Mouse (Mus musculus) urinary bladder, postnatal 10 days (tissue): ENCODE data around the gene Tcam1.

Experiments used
- DNase-seq: peaks from one replicate; pipeline ENCODE4 v3.0.0; 2022; ENCODE audit warnings: low spot score

Tcam1 gene

DNA sequence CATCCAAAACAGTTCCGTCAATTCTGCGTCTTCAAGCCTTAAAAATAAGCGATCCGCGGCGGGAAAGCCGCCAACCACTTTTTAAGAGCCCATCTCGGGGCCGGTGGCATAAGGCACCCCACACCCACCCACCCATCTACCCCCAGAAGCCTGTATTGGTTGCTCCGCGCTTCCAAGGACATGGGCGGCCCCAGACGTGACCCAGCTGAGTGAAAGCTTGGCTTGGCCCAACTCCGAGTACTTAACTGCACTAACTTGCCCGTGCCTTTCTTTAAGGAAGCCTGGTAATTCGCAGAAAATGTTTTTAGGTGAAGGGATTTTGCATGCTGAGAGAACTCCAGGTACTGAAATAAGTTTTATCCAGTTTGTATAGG, 3.2 kb upstream of the Tcam1 start:
- DNase-seq = no peak

DNA sequence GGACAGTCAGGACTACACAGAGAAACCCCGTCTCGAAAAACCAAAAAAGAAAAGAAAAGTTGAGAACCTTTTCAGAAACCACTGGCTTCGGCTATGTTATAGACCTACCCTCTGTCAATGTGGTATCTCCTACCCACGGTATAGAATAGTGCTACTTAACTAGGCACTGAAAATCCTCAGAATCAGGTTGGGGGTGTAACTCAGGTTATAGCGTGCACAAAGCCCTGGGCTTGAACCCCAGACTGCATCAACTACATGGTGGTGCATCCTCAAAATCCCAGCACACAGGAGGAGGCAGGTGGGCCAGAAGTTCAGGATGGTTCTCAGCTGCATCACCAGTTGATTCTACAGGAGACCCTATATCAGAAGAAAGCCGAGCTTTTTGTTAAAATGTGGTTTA, 2.7 kb upstream of the Tcam1 start:
- DNase-seq = no peak

DNA sequence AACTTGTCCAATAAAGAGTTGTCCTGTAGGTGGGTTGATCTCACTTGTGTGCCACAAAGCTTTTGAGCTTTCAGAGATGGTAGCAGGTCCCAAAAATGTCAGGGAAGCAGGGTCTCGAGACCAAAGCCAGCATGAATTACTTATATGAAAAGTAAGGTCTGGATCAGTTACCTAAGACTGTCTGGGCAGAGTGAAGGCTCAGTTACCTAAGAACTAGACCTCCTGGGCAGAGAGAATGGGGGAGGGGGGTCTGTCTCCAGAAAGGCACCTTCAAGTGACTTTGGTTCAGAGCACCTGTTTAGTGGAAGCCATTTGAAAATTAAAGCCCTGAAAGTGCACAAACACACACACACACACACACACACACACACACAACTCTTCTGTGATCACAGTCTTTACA, 2.1 kb upstream of the Tcam1 start:
- DNase-seq = no peak

DNA sequence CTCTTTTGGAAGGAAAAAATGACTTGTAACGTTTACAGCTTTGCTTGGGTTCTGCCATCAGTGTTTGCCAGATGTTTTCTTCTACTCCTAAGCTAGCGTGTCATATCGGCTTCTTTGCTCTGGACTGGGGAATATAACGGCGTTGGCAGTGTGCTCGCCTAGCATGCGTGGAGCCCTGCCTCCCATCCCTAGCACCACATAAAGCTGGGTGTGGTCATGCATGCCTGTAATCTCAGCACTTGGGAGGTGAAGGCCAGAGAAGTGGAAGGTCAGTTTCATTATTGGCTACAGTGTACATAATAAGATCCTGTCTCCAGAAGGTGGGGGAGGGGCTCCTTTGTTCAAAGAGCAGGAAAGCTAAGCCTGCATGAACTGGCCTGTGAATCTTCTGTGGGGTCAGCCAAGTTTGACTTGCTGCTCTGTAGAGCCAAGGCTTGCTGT, 1.5 kb upstream of the Tcam1 start:
- DNase-seq = no peak

DNA sequence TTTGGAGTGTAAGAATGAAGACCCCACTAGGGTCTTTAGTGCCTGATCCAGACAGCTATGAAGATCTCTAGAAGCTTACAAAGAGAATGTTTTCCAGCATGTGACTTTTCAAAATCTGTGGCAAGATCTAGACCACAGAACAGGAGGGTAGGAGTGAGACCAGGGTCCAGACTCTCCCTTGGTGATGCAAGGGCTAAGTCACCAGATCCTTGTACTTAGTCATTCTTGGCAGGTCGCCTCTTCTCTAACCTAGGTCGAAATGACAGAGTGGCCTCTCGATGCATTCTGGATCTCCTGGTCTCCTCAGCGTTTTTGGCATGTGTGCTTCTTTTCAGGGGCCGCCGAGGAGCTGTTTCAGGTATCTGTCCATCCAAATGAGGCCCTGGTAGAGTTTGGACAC, 6.0 kb downstream of the Tcam1 start:
- no peak for DNase-seq

DNA sequence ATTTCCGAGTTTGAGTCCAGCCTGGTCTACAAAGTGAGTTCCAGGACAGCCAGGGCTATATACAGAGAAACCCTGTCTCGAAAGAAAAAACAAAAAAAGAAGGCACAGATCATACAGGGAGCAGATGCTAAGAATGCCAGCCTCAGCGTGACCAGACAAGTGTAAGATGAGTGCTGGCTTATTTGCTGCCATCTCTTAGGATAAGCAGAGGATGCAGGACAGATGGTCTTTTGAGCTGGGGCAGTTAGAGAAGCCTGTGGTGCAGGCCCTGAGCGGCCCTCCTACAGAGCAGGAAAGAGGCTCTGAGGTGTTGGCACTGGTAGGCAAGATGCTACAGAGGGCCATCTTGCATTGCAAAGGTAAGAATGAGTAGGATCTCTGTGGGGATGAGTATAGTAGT, 6.9 kb downstream of the Tcam1 start:
- DNase-seq = no peak

DNA sequence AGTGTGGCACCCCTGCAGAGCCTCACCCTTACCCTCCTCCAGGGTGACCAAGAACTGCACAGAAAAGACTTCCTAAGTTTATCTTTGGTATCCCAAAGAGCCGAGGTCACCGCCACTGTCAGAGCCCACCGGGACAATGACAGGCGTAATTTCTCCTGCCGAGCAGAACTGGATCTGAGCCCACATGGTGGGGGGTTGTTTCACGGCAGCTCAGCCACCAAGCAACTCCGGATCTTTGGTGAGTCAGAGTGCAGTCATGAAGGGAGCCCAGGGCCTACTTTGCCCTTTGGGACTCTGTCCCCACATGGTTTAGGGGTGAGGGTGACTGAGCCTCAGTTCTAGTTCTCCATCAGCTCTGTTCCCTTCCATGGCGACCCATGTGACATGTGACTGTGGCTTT, 7.7 kb downstream of the Tcam1 start:
- no peak for DNase-seq

DNA sequence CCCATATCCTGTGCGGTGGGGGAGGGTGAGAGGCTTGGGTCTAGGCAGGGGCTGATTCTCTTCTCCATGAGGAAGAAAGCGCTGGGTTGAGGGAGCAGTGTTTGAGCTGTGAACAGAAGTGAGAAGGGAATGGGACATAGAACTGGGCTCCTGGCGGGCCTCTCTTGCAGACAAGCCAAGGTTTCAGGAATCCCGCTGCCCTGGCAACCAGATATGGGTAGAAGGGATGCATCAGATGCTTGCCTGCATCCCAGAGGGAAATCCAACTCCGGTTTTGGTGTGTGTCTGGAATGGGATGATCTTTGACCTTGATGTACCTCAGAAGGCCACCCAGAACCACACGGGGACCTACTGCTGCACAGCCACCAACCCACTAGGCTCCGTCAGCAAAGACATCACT, 9.7 kb downstream of the Tcam1 start:
- DNase-seq = no peak

DNA sequence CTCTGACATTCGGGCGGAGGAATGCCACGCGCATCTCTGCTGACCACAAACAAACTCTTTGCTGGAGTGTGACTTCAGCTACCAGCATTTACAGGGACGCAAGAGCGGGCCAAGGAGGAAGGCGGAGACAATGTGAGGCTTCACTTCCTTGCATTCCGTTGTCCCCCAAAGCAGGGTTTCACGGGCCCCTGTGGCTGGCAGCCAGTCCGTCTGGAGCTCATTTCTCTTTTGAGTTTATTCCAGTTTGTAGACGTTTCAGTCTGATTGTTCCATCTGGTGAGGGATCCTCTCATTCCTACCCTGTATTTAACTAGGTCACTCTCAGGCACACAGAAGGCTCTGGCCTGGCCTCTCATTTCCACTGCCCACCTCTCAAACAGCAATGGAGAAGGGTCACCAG, 10.5 kb downstream of the Tcam1 start:
- no peak for DNase-seq

DNA sequence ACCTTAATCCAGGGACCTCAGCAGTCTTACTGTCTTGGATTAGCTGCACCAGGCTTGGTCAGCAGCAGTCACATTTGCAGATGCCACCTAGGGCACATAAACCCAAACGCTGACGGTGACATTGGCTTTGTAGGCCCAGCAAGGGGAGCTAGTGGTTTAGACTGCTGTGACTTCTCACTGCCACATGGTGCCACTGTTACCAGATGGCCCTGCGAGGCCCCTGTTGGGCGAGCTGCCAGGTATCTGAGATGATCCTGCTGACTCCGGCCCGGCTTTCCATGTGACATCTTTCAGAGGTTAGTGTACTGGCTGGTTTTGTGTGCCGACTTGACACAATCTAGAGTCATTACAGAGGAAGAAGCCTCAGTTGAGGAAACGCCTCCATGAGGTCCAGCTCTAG, 12.9 kb downstream of the Tcam1 start:
- DNase-seq = no peak

DNA sequence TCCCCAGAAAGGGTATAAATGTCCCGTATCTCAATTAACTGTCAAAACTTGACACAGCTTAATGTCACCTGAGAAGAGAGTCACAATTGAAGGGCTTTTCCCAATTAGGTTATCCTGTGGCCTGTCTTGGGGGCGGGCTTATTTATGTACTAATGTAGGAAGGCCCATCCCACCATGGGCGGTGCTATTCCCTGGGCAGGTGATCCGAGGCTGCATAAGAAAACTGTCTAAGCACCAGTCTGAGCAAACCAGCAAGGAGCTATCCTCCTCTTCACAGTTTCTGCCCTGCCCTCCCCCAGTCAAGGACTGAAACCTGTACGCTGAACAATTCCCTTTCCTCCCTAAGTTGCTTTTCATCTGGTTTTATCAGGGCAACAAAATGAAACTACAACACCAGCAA, 13.9 kb downstream of the Tcam1 start:
- DNase-seq = no peak

DNA sequence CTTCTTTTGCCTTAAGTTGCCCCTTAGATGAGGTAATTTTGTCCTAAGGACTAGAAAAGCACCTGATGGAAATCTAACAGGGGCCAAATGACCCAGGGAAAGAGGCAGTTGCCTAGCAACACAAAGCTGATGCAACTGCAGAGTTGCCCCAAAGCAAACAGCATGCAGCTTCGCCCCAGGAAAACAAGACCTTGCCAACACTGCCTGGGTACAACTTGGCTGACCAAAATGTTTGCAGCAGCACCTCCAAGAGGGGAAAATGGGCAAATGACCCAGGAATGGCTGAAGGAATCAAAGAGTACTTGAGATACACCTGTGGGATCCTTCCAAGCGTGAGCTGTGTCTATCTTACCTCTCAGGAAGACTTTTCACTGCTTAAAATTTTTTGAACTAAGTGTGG, 15.4 kb downstream of the Tcam1 start:
- DNase-seq = no peak

DNA sequence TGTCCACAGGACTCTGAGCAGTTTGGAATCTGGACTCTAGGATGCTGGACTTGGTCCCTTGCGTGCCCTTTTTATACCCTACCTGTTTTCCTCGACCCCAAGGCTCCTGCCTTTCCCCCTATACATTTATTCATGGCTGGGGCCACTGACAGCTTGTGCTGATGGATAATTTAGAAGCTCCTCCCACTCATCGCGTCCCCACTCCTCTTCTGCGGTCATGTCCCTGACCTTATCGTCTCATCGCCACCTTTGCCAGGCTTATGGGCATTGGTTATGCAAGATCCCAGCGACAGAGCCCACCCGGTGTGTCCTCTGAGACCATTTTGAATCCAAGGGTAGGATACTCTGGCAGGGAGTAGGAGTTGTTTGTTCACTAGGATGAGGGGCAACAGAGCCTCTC, 25.3 kb downstream of the Tcam1 start, which contains the start of gene Gh:
Gene Gh, minus strand, starts transcription at position 101 of the 400 bp plus-strand sequence.
- DNase-seq = no peak

DNA sequence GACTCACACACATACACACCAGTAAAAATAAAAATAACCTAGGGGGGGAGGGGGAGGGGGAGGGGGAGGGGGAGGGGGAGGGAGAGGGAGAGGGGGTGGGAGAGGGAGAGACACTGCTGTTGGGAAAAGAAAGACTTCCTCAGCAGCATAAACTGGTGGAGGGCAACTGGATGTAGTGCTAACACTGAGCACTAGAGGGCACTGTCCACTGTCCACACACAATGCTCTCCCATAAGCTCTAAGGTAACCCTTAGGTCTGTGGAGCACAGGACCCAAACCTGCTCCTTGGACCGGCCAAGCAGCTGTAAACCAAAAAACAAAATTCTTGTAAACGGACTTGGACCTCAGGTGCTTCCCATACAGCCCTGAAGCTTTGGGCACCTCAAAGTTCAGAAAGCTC, 26.2 kb downstream of the Tcam1 start:
- DNase-seq = no peak

DNA sequence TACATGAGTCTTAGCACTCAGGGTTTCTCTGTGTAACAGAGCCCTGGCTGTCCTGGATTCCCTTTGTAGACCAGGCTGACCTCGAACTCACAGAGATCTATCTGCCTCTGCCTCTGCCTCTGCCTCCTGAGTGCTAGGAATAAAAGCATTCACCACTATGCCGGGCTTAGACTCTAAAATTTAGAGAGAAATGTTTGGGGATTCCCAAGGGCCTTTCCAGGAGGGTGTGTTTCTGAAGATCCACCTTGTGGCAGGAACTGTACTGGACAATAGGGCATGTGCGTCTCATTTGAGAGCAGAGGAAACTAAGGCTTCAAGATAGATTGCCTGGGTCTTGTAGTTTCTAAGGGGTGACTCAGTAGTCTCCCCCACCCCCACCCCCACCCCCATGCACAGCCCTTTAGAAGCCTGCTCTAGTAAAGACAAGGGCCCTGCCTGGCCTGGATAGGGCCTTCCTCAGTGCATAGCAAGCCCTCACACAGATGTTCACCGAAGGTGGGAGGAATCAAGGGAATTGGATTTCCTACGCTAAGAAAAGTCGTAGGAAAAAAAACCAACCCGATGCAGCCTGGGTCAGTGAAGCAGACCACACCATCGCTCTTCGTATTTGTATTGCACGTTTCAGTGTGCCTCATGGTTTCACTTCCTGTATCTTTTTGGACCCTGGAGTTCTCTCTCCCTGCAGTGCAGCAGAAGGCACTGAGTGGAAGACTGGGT, 29.0 kb downstream of the Tcam1 start:
- DNase-seq = no peak

DNA sequence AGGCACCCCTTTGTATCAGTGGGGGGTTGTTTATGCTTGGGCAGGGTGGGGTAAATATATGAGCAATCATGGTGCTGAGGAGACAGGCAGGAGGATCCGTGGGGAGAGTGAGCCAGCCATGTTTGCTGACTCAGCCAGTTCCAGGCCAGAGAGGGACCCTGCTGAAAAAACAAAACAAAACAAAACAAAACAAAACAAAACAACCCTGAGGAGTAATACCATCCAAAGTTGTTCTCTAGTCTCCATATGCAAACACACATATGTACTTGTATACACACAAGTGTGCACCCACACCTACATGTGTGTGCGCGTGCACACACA, 29.6 kb downstream of the Tcam1 start:
- DNase-seq = no peak

DNA sequence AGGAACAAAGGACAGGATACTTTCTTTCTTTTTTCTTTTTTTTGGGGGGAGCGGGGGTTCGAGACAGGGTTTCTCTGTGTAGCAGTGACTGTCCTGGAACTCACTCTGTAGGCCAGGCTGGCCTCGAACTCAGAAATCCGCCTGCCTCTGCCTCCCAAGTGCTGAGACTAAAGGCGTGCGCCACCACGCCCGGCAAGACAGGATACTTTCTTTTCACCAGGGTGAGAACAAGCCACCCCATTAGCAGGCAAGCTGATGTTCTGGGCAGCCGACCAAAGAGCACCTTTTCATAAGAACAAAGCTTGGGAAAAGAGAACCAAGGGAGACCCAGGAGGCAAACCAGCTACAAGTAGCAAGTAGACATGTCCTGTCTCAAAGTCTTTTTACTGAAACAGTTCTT, 30.3 kb downstream of the Tcam1 start:
- no peak for DNase-seq

DNA sequence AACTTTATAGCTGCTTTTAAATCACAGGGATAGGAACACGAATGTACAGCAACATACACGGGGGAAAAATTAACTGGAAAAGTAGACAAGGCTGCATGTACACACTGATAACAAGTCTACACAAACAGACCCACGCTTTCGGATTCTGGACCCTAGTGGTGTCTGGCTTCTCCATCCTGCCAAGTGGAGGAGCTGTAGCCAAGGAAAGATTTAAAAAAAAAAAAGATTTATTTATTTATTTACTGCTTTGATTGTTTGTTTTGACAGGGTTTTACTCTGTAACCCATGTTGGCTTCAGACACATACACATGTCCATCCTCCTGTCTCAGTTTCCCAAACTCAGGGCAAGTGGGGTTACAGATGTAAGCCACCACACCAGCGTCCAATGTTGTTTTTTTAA, 31.0 kb downstream of the Tcam1 start:
- no peak for DNase-seq

DNA sequence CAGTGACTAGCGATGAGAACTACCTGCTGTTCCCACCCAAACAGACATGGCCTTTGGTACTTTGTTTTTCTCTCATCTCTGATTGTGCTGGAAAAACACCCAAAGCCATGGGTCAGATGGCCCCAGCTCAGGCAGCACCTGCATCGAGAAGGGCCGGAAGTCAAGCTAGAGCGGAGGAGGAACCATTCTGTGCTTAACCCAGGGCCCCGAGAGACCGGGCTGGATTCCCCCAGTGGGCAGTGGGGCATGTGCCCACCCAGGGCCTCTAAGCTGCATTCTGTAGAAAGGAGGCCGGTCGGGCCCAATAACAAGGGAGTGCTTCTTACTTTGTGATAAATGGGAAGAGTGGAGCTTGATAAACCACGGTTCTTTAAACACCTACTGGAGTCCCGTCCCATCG, 31.7 kb downstream of the Tcam1 start:
- no peak for DNase-seq

DNA sequence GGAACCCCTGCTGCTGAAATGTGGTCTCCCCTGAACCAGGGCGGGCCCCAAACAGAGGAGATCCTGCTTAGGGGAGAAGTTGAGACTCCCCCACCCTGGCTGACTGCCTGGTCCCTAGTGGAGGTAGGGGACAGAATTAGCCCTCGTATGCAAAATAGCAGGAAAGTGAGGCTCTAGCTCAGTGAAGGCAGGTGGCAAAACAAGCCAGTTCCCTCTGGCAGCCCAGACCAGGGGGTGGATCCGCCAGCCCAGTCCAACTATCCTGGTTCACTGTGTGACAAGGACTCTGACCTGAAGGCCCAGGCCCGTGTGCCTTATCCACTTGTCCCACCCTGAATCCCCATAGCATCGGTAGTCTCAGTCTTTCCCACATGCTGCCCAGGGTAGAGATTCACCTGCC, 33.7 kb downstream of the Tcam1 start:
- DNase-seq = no peak

DNA sequence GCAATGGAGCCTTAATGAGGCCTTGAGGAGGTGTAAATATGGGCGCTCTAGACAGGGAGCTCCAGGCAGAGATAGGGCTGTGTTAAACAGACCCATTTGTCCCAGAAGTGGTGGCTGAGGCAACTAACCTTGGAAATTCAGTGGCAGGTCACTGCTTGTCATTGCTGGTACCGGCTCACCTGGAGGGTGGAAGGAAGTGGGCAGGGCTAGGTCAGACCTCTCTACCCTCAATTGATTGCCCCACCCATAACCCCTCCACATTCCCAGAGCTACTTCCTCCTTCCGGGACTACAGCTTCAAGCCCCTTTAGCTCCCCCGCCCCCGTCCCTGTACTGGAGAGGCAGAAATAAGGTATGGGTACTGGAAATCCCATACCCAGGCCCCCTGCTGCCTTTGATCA, 37.1 kb downstream of the Tcam1 start:
- no peak for DNase-seq

DNA sequence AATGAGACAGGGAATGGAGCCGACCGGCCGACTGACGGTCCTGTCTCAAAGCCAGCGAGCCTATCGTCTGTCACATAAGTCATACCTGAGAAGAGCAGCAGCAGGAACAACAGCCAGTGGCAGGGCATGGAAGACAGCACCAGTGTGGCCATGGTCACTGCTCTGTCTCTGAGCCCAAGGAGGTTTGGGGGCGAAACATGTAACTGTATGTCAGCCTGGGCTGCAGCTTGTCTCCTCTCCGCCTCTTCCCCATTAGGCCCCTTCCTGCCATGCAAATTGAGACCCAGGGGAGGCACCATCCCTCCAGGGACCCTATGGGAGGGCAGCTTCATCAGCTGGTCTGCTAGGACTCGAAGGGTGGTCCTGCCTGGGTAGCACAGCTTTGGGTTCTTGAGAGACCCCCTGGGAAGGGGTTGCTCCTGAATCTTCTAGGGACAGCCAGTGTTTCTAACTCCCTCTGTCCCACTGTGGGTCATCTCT, 37.9 kb downstream of the Tcam1 start, which contains the start of gene Cd79b:
Gene Cd79b, minus strand, starts transcription at position 430 of the 480 bp plus-strand sequence.
- no peak for DNase-seq

DNA sequence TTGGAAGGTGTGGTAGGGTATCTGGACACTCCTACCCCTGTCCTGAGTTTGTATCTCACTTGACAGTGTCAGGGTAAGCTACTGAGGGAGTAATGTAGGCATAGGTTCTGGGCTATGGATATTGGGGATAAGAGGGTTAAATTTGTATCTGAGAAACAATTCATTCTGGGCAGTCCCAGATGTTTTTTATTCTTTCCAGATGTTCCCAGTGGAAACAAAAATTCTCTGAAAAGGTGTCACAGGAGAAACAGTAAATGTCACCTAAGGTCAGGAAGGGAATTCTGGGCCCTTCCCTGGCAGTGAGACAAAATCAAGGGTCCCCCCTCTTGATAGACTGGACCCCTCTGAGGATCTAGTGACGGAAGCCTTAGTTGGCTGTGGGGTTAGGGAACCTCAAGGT, 39.9 kb downstream of the Tcam1 start:
- no peak for DNase-seq

DNA sequence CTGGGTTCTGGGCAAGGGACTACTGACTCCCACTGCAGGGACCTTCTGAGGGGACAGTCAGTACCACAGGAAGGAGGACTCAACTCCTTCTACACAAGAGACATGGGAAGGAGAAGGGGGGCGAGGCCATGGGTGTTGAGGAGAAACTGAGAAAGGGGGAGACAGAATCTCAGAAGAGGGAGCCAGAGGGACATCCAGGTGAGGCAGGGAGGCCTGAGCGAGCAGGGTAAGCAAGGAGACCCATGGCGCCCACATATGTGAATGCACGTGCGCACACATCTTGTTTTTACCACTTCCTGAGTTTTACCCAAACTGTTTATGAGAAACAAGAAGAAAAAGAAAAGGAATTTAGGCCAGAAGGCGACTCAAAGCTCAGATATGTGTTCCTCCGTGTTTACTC, 41.3 kb downstream of the Tcam1 start:
- DNase-seq = no peak
